Mouse (Mus musculus) heart, embryonic 10.5 days (tissue): ENCODE results near the gene Fat3. TPM values are rescaled to one million over a fixed set of nuclear protein-coding genes. Genes with fewer than 3 reads are reported as not detected.

Experiments
- DNase-seq: peaks from one replicate; pipeline ENCODE4 v3.0.0-alpha.2; 2017; ENCODE audit warnings: low spot score
- H3K27ac ChIP-seq: fragments of 300-500 bp; sonication (generic); 2 replicates; pipeline ENCODE4 v1.5.1; 2016; ENCODE audit warnings: mild to moderate bottlenecking
- H3K27me3 ChIP-seq: fragments of 300-500 bp; sonication (generic); 2 replicates; pipeline ENCODE4 v1.6.1; 2016; ENCODE audit warnings: mild to moderate bottlenecking; ENCODE audit not compliant: poor library complexity, insufficient read depth, severe bottlenecking
- H3K36me3 ChIP-seq: fragments of 300-500 bp; sonication (generic); 2 replicates; pipeline ENCODE4 v1.6.1; 2016; ENCODE audit warnings: mild to moderate bottlenecking, moderate library complexity
- H3K4me1 ChIP-seq: fragments of 300-500 bp; sonication (generic); 2 replicates; pipeline ENCODE4 v1.6.1; 2016; ENCODE audit warnings: mild to moderate bottlenecking
- H3K4me3 ChIP-seq: fragments of 300-500 bp; sonication (generic); 2 replicates; pipeline ENCODE4 v1.5.1; 2016; ENCODE audit warnings: mild to moderate bottlenecking, moderate library complexity
- H3K9me3 ChIP-seq: fragments of 300-500 bp; sonication (generic); 2 replicates; pipeline ENCODE4 v1.6.1; 2016; ENCODE audit warnings: mild to moderate bottlenecking, moderate library complexity
- WGBS: fragments of 180-500 bp; shearing (Covaris S2); methylation state at CpG from one replicate; pipeline ENCODE4 v1.1.7; 2016; 5-methylcytosine and 5-hydroxymethylcytosine counted together
- polyA plus RNA-seq: library from polyadenylated mRNA; unstranded; fragments of >200 nt; fragmentation: Nextera tagmentation; extraction: Ambion mirVana; gene quantifications from 2 replicates; pipeline ENCODE4 v1.2.1, GENCODE M21; 2016

Gene Fat3
- polyA plus RNA-seq, 1 experiment from 2014 or later = 1.9 TPM

DNA sequence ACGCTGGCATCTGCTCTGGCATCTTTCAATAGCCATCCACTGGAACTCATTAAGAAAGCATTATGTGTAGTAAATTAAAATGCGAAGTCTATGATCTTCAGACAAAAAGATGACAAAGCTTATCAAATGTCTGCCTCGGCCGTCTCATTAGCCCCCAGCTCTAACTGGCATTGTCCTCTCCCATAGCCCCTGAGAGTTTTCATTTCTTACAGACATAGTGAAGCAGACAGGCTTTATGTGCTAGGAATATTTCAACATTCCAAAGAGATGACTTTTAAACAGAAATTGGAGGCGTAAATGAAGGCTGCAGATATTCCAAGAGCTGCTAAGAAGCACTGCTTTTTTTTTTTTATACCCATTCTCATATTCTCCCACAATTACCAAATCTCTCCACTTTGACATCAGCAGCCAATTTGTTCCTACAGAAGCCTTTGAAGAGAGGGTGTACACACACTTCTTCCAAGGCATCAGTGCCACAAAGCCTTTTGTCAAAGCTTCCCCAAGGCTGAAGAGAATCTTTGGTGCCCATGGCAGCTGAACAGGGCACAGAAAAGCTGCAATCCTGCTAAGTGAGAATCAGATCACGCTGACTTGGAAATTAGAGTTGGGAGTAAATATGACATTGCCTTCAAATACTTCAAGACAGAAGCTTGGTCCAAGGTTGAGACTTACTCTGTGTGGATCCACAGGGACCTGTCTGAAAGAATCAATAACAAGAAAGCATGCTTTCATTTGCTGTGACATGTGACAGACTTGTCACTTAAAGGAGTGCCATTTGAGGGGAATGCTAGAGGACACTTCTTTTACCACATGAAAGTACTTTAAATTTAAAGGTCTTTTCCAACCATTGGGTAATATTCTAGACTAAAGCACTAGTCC is 206.9 kb downstream of the Fat3 start:
- DNase-seq = no peak
- Histone ChIP-seq H3K4me1 (no peaks in the 10 kb centered on the region), H3K4me3 (no peak overlapping the region), H3K9me3 (no peaks in the 10 kb centered on the region), H3K27me3 (no peaks in the 10 kb centered on the region), H3K27ac (no peak overlapping the region), H3K36me3 (no peaks in the 10 kb centered on the region)
- WGBS = 82% methylated on average over 6 of the region's 6 CpGs

DNA sequence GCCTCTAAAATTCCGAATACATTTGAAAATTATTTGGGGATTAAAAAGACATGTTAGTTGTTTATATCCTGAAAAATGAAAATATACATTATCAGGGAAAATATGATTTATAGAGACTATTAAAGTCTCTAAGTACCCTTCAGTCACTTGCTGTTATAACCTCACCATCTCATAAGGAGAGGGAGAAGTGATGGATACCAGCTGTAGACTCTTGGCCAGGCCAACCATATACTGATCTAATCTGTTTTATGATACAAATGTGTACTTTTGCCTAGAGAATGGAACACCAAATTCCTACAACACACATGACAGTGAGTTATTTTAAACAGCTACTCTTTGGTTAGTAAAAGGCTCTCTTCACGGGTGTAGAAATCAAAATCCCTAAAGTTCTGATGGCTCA is 208.6 kb downstream of the Fat3 start:
- no peaks in the 10 kb centered on the region for H3K36me3 ChIP-seq
- H3K27ac ChIP-seq = no peak overlapping the region
- no peaks in the 10 kb centered on the region for H3K4me1 ChIP-seq
- 72% methylated on average over 2 of the region's 2 CpGs for WGBS
- no peaks in the 10 kb centered on the region for H3K9me3 ChIP-seq
- no peak for DNase-seq
- H3K4me3 ChIP-seq = no peak overlapping the region
- H3K27me3 ChIP-seq = no peaks in the 10 kb centered on the region

DNA sequence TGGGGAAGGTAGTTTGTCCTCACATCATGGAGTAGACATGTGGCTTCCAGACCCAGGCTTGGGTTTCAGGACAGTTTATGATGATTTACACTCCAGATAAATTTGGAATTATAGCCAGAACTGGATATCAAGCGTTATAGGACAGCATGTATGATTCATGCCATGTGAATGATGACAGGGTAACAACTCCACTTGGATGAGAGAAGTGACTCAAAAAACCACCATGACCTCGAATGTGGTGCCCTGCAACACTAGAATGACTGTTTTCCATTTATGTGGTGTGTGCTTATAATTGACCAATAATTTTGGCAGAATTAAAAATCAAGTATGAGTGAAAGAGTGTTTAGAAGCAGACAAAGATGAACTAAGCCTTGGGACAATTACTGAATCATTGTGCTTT is 210.2 kb downstream of the Fat3 start:
- no peak for DNase-seq
- Histone ChIP-seq H3K27me3 (no peaks in the 10 kb centered on the region), H3K9me3 (no peaks in the 10 kb centered on the region), H3K36me3 (no peaks in the 10 kb centered on the region), H3K27ac (no peak overlapping the region), H3K4me3 (no peak overlapping the region), H3K4me1 (no peaks in the 10 kb centered on the region)
- WGBS = 81% methylated on average over 2 of the region's 2 CpGs

DNA sequence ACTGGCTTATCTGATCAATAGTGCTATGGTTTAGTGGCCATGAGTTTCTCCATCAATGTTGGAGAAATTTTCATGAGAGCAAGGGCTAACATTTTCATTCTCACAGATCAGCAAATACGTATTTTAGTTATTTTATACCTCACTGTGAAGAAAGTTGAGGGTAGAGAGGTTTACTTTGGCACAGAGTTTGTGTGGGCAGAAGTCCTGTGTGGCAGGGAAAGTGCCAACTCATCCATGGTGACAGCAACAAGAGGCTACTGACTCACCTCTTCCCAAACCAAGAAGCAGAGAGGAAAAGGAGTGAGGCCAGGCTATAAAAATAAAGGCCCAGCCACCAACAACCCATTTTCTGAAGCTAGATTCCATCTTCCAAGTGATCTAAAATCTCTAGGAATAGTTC is 218.1 kb downstream of the Fat3 start:
- WGBS = 88% methylated on average over 1 of the region's 1 CpGs

DNA sequence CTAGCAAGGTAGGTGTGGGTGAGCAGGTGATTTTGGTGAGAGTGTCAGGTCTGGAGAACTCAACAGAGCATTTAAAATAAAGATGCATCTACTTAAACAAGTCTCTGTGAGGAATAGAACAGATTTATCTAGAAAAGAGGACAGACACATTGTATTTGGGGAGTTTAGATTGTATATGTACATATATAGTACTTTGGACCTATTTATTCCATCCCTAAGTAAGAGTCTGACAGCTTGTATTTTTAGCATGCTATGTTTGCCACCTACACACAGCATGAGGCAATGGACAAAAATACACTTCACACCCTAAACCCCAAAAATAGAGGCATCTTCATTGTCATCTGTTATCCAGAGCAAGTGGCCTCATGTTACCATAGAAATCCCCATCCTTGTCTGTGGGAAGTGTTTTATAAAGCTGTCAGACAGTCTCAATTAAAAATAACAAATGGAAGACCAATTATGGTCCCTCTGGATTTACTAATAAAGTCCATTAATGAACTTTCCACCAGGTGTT is 218.7 kb downstream of the Fat3 start:
- no peaks in the 10 kb centered on the region for H3K9me3 ChIP-seq
- no peaks in the 10 kb centered on the region for H3K27me3 ChIP-seq
- H3K27ac ChIP-seq = peak overlapping the region; percentile 38; the same call in 1 of the 2 replicates
- H3K36me3 ChIP-seq = no peaks in the 10 kb centered on the region
- peaks cover 4% of the 10 kb centered on the region; the same call in 1 of the 2 replicates for H3K4me1 ChIP-seq
- no peak for DNase-seq
- no peak overlapping the region for H3K4me3 ChIP-seq

More for the DNA sequence above, 218.1 kb downstream of the Fat3 start:
- H3K4me3 ChIP-seq = no peak overlapping the region
- H3K4me1 ChIP-seq = peaks cover 4% of the 10 kb centered on the region; the same call in 1 of the 2 replicates
- no peak overlapping the region for H3K27ac ChIP-seq
- H3K9me3 ChIP-seq = no peaks in the 10 kb centered on the region
- no peaks in the 10 kb centered on the region for H3K36me3 ChIP-seq
- H3K27me3 ChIP-seq = no peaks in the 10 kb centered on the region
- no peak for DNase-seq

DNA sequence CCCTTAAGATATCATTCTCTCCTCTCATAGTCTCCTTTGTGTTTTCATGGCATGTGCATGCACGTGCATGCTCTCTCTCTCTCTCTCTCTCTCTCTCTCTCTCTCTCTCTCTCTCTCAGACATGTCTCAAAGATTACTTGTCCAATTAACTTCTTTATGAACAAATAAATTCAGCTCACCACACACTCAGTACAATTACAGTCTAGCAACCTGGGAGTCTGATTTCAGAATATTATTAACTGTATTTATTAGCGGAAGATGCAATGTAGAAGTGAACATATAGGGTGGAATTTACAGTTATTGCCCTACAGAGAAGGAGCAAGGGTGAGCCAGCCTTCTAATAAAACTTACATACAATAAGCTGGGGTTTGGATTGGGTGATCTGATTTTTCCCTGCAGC is 225.5 kb downstream of the Fat3 start:
- no peak for DNase-seq
- no peak overlapping the region for H3K27ac ChIP-seq
- H3K27me3 ChIP-seq = no peaks in the 10 kb centered on the region
- H3K4me3 ChIP-seq = no peak overlapping the region
- H3K9me3 ChIP-seq = no peaks in the 10 kb centered on the region
- 65% methylated on average over 2 of the region's 2 CpGs for WGBS
- H3K36me3 ChIP-seq = no peaks in the 10 kb centered on the region
- H3K4me1 ChIP-seq = no peaks in the 10 kb centered on the region

DNA sequence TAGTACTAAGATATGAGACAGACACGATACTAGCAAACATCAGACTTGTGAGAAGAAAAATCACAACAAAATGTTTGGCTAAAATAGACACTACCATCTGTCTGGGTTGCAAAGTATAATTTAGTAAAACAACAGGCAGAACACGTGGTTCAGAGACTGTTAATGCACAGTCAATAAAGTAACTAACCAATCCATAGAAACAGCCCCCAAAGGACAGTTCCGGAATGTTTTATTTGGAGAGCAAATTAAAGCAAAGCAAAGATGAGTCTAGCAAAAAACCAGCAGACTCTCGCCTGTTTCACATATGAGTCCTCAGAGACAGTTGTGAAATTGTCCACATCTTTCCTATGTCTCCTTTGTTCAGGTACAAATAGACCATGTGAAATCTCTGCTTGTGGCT is 227.0 kb downstream of the Fat3 start:
- H3K9me3 ChIP-seq = no peaks in the 10 kb centered on the region
- H3K4me3 ChIP-seq = no peak overlapping the region
- no peaks in the 10 kb centered on the region for H3K27me3 ChIP-seq
- no peak overlapping the region for H3K27ac ChIP-seq
- DNase-seq = no peak
- H3K36me3 ChIP-seq = no peaks in the 10 kb centered on the region
- WGBS = 82% methylated on average over 4 of the region's 4 CpGs
- no peaks in the 10 kb centered on the region for H3K4me1 ChIP-seq

DNA sequence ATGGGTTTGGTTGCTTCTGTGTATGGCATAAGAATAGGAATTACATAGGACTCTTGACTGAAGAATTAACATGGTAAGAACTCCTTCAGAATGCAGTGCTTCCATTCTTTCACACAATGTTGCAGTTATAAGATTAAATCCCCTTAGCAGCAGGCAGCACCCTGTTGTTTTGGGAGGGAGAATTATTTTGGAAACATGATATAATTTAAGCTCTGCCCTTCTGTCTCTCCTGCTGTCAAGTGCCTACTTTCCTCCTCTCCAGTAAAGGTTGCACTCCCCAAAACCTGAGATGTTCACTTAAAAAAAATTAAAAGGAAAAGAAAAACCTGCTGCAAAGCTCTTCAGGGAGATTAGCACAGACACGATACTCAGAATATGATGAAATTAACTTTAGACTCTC is 228.3 kb downstream of the Fat3 start:
- no peaks in the 10 kb centered on the region for H3K36me3 ChIP-seq
- no peaks in the 10 kb centered on the region for H3K4me1 ChIP-seq
- WGBS = 93% methylated on average over 1 of the region's 1 CpGs
- no peak overlapping the region for H3K27ac ChIP-seq
- no peak for DNase-seq
- H3K27me3 ChIP-seq = no peaks in the 10 kb centered on the region
- H3K9me3 ChIP-seq = no peaks in the 10 kb centered on the region
- no peak overlapping the region for H3K4me3 ChIP-seq

DNA sequence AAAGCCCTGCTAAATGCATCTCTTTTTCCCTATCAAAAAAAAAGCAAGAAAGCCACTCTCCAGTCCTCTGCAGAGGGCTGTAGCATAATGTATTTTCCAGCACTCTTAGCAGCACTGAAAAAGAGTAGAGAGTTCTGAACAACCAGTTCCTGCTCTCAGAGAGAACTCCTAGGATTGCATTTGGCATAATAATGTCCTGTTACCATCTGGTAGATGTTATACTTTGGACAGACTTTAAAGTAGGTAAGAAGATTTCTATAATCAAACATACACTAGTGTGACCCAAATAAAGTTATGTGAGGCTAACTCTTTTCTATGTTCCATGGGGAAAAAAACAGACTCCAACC is 230.3 kb downstream of the Fat3 start:
- no peak for DNase-seq
- Histone ChIP-seq H3K27me3 (no peaks in the 10 kb centered on the region), H3K27ac (no peak overlapping the region), H3K9me3 (no peaks in the 10 kb centered on the region), H3K4me1 (no peaks in the 10 kb centered on the region), H3K36me3 (no peaks in the 10 kb centered on the region), H3K4me3 (no peak overlapping the region)

DNA sequence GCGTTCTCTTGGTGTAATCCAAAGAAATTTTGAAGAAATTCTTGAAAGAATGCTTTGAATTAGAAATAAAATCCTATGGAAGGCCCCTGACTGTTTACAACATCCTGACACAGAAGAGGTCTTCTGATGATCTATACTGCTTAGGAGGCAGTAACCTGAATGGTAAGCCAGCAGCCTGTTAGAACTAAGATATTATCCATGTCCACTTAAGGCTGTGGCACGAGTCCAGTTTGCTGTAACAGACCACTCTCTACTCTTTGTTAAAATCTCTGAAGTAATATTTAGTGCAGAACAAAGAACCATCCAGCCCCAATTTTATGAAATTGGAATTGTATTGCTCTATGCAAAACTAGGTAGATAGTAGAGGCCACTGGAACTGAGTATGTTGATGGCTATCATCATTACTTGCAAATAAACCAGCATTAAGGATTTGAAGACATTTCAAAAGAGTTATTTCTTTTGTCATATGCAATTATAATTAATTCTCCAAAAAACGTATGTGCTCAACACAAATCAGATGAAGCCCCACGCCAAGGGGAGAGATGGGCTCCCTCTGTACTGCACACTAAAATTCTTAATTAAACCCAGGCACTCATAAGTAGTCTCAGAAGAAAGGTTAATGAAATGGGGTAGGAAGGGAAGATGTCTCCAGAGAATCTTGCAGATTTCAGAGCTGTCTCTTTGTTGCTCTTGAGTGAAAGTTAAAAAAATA is 230.9 kb downstream of the Fat3 start:
- WGBS = 80% methylated on average over 4 of the region's 4 CpGs
- H3K9me3 ChIP-seq = no peaks in the 10 kb centered on the region
- H3K27ac ChIP-seq = no peak overlapping the region
- DNase-seq = no peak
- H3K4me3 ChIP-seq = no peak overlapping the region
- no peaks in the 10 kb centered on the region for H3K4me1 ChIP-seq
- no peaks in the 10 kb centered on the region for H3K36me3 ChIP-seq
- H3K27me3 ChIP-seq = no peaks in the 10 kb centered on the region

DNA sequence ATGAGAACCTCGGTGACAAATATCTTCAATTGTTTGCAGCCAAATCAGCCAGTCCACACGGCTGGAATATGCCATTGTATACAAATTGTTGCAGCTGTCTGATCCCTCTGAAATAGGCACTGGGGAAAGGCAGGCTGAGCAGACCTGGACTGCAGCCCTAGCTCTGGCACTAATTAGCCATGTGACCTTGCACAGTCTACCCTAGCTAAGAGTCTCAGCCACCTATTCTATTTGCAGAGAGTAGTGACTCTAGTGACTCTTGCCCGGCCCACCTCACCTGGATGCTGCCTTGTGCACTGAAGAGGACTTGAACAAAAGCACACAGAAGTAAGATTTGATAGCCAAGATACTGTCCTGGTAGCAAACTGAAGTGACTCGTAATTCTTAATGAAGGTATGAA is 235.6 kb downstream of the Fat3 start:
- Histone ChIP-seq H3K9me3 (no peaks in the 10 kb centered on the region), H3K27ac (no peak overlapping the region), H3K4me3 (no peak overlapping the region), H3K36me3 (no peaks in the 10 kb centered on the region), H3K27me3 (no peaks in the 10 kb centered on the region), H3K4me1 (no peaks in the 10 kb centered on the region)
- no peak for DNase-seq
- WGBS = 82% methylated on average over 4 of the region's 4 CpGs

DNA sequence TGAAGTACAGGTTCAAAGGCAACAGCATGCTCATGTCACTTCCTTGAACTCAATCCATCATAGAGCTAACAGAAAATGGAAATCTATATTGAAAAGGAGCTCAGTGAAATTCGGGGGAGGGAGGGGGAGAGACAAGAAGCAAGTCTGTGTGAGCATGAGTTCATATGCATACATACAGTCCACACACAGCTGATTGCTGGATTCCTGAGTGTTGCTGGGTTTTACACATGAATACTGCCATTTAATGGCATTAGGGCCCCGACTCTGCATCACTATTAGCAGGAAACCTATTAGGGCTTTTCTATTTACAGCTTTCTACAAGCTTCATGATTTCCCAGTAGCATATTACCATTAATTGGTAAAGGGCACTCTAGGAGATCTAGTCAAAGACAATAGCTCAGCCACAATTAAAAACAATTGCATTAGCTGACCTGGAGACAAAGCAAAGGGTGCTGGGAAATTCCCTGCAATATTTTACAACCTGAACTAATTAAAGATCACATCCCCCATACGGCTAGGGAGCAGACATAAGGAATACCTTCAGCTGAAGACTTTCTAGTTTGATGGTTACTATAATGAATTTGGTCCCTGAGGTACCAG is 243.7 kb downstream of the Fat3 start:
- H3K4me3 ChIP-seq = no peak overlapping the region
- no peak for DNase-seq
- H3K9me3 ChIP-seq = no peaks in the 10 kb centered on the region
- 63% methylated on average over 3 of the region's 3 CpGs for WGBS
- H3K4me1 ChIP-seq = no peaks in the 10 kb centered on the region
- no peaks in the 10 kb centered on the region for H3K36me3 ChIP-seq
- no peaks in the 10 kb centered on the region for H3K27me3 ChIP-seq
- H3K27ac ChIP-seq = no peak overlapping the region

DNA sequence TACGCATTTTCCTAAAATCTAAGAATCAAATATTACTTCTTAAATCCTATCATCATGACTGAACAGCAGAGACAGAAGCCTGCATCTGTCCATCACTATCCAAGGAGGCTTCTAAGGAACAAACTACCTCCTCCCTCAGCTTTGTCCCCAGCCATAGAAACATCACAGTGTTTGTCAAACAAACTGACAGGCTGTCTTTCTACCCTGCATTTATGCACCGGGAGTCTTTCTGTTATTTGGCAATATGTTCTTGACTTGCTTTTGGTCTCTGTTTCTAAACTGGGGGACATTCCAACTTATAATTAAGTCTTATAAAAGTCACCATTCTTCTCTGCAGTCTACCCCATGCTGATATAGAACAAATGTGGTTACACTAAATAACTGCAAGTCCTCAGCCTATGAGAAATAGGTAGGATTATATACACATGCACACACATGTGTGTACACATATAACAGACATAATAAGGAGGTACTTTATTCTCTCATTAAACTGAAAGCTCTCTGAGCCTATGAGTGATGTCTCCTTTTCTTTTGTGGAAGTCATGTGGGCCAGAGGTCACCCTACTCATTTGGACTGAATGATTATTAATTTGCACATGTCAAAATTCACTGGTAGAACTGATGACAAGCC is 244.4 kb downstream of the Fat3 start:
- 83% methylated on average over 2 of the region's 2 CpGs for WGBS

More for the DNA sequence above, 244.4 kb downstream of the Fat3 start:
- Histone ChIP-seq H3K27ac (no peak overlapping the region), H3K4me1 (no peaks in the 10 kb centered on the region), H3K9me3 (no peaks in the 10 kb centered on the region), H3K36me3 (no peaks in the 10 kb centered on the region), H3K4me3 (no peak overlapping the region), H3K27me3 (no peaks in the 10 kb centered on the region)
- no peak for DNase-seq
